Mouse (Mus musculus) lung, postnatal 0 days (tissue): Measurements from ENCODE around the gene Gipc3. TPM values are rescaled to one million over a fixed set of nuclear protein-coding genes. Genes with fewer than 3 reads are reported as not detected.

Source experiments
- ATAC-seq: fragments of 200-750 bp; cut with Nextera tagmentation; 2 replicates; pipeline ENCODE4 v1.8.0; 2017; ENCODE audit warnings: moderate library complexity
- DNase-seq: peaks from one replicate; pipeline ENCODE4 v3.0.0-alpha.2; 2016; ENCODE audit warnings: low spot score
- H3K27ac ChIP-seq: fragments of 300-500 bp; sonication (generic); 2 replicates; pipeline ENCODE4 v1.5.1; 2014; ENCODE audit warnings: antibody characterized with exemption, mild to moderate bottlenecking, low read length, mixed read lengths
- H3K27me3 ChIP-seq: fragments of 300-500 bp; sonication (generic); replicated peaks from 2 replicates; pipeline ENCODE4 v1.6.1; 2014; ENCODE audit warnings: low read length, mixed read lengths; ENCODE audit not compliant: insufficient read depth
- H3K36me3 ChIP-seq: fragments of 300-500 bp; sonication (generic); 2 replicates; pipeline ENCODE4 v1.6.1; 2014; ENCODE audit warnings: low read length, mixed read lengths; ENCODE audit not compliant: insufficient read depth
- H3K4me1 ChIP-seq: fragments of 300-500 bp; sonication (generic); 2 replicates; pipeline ENCODE4 v1.6.1; 2014; ENCODE audit warnings: antibody characterized with exemption, low read depth, low read length, mixed read lengths; ENCODE audit not compliant: insufficient read depth
- H3K4me2 ChIP-seq: fragments of 300-500 bp; sonication (generic); replicated peaks from 2 replicates; pipeline ENCODE4 v1.6.1; 2014; ENCODE audit warnings: low read depth, mild to moderate bottlenecking, low read length, moderate library complexity, mixed read lengths
- H3K4me3 ChIP-seq: fragments of 300-500 bp; sonication (generic); 2 replicates; pipeline ENCODE4 v1.5.1; 2014; ENCODE audit warnings: low read depth, low read length
- H3K9ac ChIP-seq: fragments of 300-500 bp; sonication (generic); replicated peaks from 2 replicates; pipeline ENCODE4 v1.6.1; 2014; ENCODE audit warnings: low read depth, mild to moderate bottlenecking
- H3K9me3 ChIP-seq: fragments of 300-500 bp; sonication (generic); 2 replicates; pipeline ENCODE4 v1.6.1; 2016; ENCODE audit warnings: low read length, mixed read lengths
- CTCF ChIP-seq: IDR thresholded peaks from 2 replicates; pipeline ENCODE4 v1.5.1; 2016; ENCODE audit warnings: antibody characterized with exemption, mild to moderate bottlenecking
- EP300 ChIP-seq: IDR thresholded peaks from 2 replicates; pipeline ENCODE4 v1.6.1; 2016; ENCODE audit warnings: antibody characterized with exemption, mild to moderate bottlenecking, control low read depth
- WGBS: fragments of 180-500 bp; shearing (Covaris S2); extraction: QIAGEN DNeasy Blood & Tissue Kit; methylation state at CpG from one replicate; pipeline ENCODE4 v1.1.7; 2014; 5-methylcytosine and 5-hydroxymethylcytosine counted together
- polyA plus RNA-seq: library from polyadenylated mRNA; unstranded; fragments of >200 nt; fragmentation: Nextera tagmentation; extraction: Ambion mirVana; gene quantifications from 2 replicates; pipeline ENCODE4 v1.2.1, GENCODE M21; 2015

Gipc3 gene
- polyA plus RNA-seq, 1 experiment from 2014 or later: 0.33 TPM

DNA sequence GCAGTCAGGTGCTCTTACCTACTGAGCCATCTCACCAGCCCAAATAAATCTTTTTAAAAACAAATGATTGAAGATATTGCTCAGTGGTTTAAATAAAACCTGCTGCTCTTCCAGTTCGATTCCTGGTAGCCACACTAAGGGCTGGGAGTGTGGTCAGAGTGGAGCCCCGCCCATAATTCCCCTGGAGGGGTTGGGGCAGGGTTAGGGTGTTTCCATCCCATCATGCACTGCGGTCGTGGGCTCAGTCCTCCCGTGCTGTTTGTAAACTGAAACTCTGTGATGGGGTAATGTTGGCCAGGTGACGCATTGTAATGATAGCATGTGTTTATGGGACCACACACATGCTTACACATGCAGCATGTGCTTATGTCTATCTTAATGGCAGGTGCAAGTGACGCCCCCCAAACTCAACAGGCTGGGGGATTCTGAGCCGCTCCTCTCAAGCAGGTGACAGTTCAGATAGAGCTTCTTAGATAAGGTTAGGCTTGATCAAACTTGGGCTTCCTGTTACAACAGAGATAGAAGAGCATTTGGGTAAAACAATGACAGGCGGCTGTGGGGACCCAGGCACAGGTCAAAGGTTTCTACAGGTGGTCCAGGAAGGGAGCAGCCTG lies 8.7 kb upstream of the Gipc3 start:
- Histone ChIP-seq H3K4me1 (peaks cover 5% of the 10 kb centered on the region), H3K4me2 (no peak overlapping the region), H3K27ac (no peak overlapping the region), H3K27me3 (no peaks in the 10 kb centered on the region), H3K4me3 (no peak overlapping the region), H3K9ac (no peak overlapping the region), H3K9me3 (no peaks in the 10 kb centered on the region), H3K36me3 (no peaks in the 10 kb centered on the region)
- no peak for DNase-seq
- TF ChIP-seq CTCF (no peak), EP300 (no peak)
- 19% methylated on average over 9 of the region's 9 CpGs for WGBS
- ATAC-seq: no peak

DNA sequence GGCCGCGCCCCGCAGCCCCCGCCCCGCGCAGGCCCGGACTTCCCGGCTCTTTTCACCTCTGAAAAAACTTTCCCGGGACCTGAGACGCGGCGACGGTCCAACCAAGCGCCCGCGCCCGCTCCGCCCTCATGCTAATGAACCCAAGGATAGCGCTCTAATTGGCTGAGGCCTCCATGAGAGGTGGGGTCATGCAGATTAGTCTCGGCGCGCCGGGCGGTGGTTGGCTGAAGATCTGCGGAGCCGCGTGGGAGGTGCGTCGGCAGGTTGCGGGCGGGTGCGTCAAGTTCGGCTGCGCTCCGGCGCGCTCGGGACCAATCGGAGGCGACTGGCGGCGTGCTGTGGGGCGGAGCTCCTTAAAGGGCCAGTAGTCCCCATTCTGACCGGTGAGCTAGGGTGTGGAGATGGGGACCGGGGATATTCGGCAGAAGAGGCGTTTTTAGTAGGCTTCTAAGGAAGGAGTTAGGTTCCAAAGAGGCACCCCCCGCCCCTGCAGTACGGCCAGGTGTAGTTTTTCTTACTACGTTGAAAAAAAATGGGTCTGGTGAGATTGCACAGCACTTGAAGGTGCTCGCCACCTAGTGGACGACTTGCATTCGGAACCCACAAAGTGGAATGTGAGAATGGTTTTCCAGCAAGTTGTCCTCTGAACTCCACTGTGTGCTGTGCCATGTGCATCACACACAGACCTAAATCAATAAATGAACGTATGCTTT lies 7.4 kb upstream of the Gipc3 start, which contains the start of gene Hmg20b:
Gene Hmg20b, minus strand, starts transcription at position 130 of the 713 bp plus-strand sequence.
- H3K27ac ChIP-seq: peak within 1 kb of the TSS; percentile 76
- no peaks in the 10 kb centered on the region for H3K36me3 ChIP-seq
- TF ChIP-seq EP300 (no peak), CTCF (peak; percentile 90)
- peak within 1 kb of the TSS; percentile 68 for H3K9ac ChIP-seq
- H3K9me3 ChIP-seq: no peaks in the 10 kb centered on the region
- no peaks in the 10 kb centered on the region for H3K27me3 ChIP-seq
- DNase-seq (peak; percentile 100), ATAC-seq (peak; percentile 96)
- H3K4me3 ChIP-seq: peak within 1 kb of the TSS; percentile 68
- 3% methylated on average over 53 of the region's 54 CpGs for WGBS
- peak within 1 kb of the TSS; percentile 94 for H3K4me2 ChIP-seq
- H3K4me1 ChIP-seq: 0 out of 2 replicates have a peak, but pooled peaks cover 2% of the 10 kb centered on the region

DNA sequence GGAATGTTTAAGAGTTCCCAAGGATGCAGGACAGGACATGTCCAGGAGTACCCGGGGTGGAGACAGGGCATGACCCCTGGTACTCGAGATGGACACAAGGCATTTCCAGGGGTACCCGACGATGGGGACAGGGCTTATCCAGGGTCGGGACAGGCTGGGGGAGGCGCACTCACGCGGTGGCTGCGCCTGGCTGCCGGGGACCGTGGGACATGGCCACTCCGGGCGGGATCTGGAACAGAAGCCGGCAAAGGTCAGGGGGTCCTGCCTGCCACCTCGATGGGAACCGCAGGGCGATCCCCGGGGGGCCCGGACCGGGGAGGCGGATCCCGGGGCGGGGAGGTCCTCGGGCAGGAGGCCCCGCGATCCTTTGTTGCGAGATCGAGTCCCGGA lies 6.9 kb upstream of the Gipc3 start:
- no peak for DNase-seq
- peak overlapping the region; percentile 76 for H3K27ac ChIP-seq
- peak overlapping the region; percentile 94 for H3K4me2 ChIP-seq
- ATAC-seq: no peak
- WGBS: under 1% methylated on average over 29 of the region's 29 CpGs
- H3K9me3 ChIP-seq: no peaks in the 10 kb centered on the region
- H3K27me3 ChIP-seq: no peaks in the 10 kb centered on the region
- peak overlapping the region; percentile 68 for H3K9ac ChIP-seq
- no peaks in the 10 kb centered on the region for H3K36me3 ChIP-seq
- 0 out of 2 replicates have a peak, but pooled peaks cover 2% of the 10 kb centered on the region for H3K4me1 ChIP-seq
- H3K4me3 ChIP-seq: peak overlapping the region; percentile 68
- no peak for TF ChIP-seq EP300

DNA sequence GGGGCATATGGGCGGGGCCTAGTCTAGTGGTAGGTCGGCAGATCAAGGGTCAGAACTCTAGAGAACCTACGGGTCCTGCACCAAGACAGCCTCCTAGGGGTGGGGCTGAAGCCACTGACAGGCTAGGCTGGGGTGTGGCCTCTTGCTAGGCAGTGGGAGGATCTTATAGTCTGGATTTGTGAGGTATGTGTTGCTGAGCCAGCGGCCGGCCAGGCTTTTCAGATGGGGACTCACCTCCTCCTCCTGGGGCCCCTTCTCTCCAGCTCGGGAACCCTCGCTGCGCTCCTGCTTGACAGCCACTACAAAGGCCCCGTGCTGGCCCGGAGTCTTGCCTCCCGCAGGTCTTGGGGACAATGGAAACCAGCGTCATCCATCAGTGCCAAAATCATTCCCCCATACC lies 6.1 kb upstream of the Gipc3 start:
- peak overlapping the region; percentile 68; the same call in 1 of the 2 replicates for H3K4me3 ChIP-seq
- no peaks in the 10 kb centered on the region for H3K27me3 ChIP-seq
- H3K27ac ChIP-seq: peak overlapping the region; percentile 76; the same call in 1 of the 2 replicates
- peak; percentile 87 for DNase-seq
- H3K4me1 ChIP-seq: 0 out of 2 replicates have a peak, but pooled peaks cover 2% of the 10 kb centered on the region
- TF ChIP-seq EP300: no peak
- TF ChIP-seq CTCF: no peak
- no peaks in the 10 kb centered on the region for H3K9me3 ChIP-seq
- peak overlapping the region; percentile 94 for H3K4me2 ChIP-seq
- H3K9ac ChIP-seq: peak overlapping the region; percentile 68; the same call in 1 of the 2 replicates
- H3K36me3 ChIP-seq: no peaks in the 10 kb centered on the region
- ATAC-seq: no peak; the same call in 1 of the 2 replicates
- WGBS: 5% methylated on average over 11 of the region's 12 CpGs

DNA sequence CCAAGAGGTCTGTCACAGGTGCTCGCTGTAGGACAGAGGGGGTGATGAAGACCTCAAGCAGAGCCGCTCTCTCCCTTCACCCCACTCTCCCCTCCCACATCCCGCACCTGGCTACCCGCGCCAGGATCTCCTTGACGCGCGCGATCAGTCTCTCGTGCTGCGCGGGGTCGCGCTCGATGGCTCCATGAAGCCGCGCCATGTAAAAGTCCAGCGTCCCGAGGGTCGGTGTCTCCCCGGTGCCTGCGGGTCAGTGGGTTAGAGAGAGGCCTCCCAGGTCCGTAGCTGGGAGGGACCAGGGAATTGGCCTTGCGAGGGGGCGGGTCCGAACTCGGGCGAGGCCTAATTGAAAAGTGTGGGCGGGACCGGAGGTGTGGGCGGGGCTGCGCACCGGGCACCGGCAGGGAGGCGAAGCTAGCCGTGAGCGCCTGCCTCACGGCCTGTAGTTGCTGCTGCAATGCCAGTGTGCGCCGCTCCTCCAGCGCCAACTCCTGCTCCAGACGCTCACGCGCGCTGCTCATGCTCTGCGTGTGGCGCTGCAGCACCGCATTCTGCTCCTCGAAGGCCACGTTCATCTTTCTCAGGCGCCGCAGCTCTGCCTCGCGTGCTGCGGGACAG lies 3.5 kb upstream of the Gipc3 start:
- WGBS: 12% methylated on average over 50 of the region's 55 CpGs
- TF ChIP-seq EP300: no peak
- peak; percentile 61 for TF ChIP-seq CTCF
- H3K9ac ChIP-seq: no peak overlapping the region
- ATAC-seq (peak; percentile 27), DNase-seq (peak; percentile 87)
- H3K4me3 ChIP-seq: 0 out of 2 replicates have a peak overlapping the region, but pooled peaks have one; percentile 10
- H3K4me2 ChIP-seq: peak overlapping the region; percentile 52
- H3K9me3 ChIP-seq: no peaks in the 10 kb centered on the region
- 0 out of 2 replicates have a peak overlapping the region, but pooled peaks have one; percentile 57 for H3K27ac ChIP-seq
- 0 out of 2 replicates have a peak, but pooled peaks cover 8% of the 10 kb centered on the region for H3K27me3 ChIP-seq
- peaks cover 5% of the 10 kb centered on the region; the same call in 1 of the 2 replicates for H3K4me1 ChIP-seq
- no peaks in the 10 kb centered on the region for H3K36me3 ChIP-seq

DNA sequence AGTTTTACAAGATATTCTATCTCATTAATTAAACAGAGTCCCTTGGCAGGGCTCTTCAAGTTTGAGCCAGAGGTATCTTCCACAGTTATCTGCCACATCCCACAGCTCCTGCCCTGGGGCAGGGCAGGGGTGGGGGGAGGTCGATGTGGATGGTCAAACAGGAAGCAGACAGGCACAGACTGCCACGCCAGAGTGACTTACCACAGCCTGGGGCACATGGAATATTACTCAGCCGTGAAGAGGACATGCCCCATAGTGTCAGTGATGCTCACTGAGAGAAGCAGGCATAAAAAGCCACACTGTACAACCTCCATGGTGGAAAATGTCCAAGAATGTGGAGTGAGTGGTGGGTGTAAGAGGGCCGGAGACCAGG lies 2.1 kb upstream of the Gipc3 start:
- ATAC-seq (no peak), DNase-seq (no peak)
- TF ChIP-seq EP300 (no peak), CTCF (no peak)
- Histone ChIP-seq H3K36me3 (no peaks in the 10 kb centered on the region), H3K4me1 (peaks cover 5% of the 10 kb centered on the region; the same call in 1 of the 2 replicates), H3K4me2 (no peak overlapping the region), H3K9me3 (no peaks in the 10 kb centered on the region), H3K27ac (no peak overlapping the region), H3K9ac (no peak overlapping the region), H3K4me3 (no peak overlapping the region), H3K27me3 (0 out of 2 replicates have a peak, but pooled peaks cover 8% of the 10 kb centered on the region)
- WGBS: 82% methylated on average over 4 of the region's 4 CpGs
